Mouse (Mus musculus) hindbrain, embryonic 16.5 days (tissue): ENCODE measurements around the gene Olfr1128. TPM values are rescaled to one million over a fixed set of nuclear protein-coding genes. Genes with fewer than 3 reads are reported as not detected.
A peak's percentile ranks its signal among the peaks of the same experiment; 100 is the strongest.
"Not testable (repeated sequence)": the region's sequence is repeated elsewhere in the genome, so short reads cannot be mapped to it uniquely, and the experiment has no call there.

Experiments
- ATAC-seq: fragments of 200-750 bp; cut with Nextera tagmentation; 2 replicates; pipeline ENCODE4 v1.8.0; 2017; ENCODE audit warnings: moderate TSS enrichment, moderate library complexity
- H3K27ac ChIP-seq: fragments of 300-500 bp; sonication (generic); 2 replicates; pipeline ENCODE4 v1.5.1; 2014; ENCODE audit warnings: low read depth, mild to moderate bottlenecking, control low read depth, low read length, moderate library complexity
- H3K27me3 ChIP-seq: fragments of 300-500 bp; sonication (generic); replicated peaks from 2 replicates; pipeline ENCODE4 v1.6.1; 2014; ENCODE audit warnings: low read length; ENCODE audit not compliant: control insufficient read depth, insufficient read depth
- H3K36me3 ChIP-seq: fragments of 300-500 bp; sonication (generic); 2 replicates; pipeline ENCODE4 v1.6.1; 2014; ENCODE audit warnings: mild to moderate bottlenecking, low read length, moderate library complexity, mixed read lengths; ENCODE audit not compliant: control insufficient read depth, insufficient read depth
- H3K4me1 ChIP-seq: fragments of 300-500 bp; sonication (generic); 2 replicates; pipeline ENCODE4 v1.6.1; 2014; ENCODE audit warnings: low read depth, low read length; ENCODE audit not compliant: control insufficient read depth, insufficient read depth
- H3K4me2 ChIP-seq: fragments of 300-500 bp; sonication (generic); 2 replicates; pipeline ENCODE4 v1.6.1; 2014; ENCODE audit warnings: mild to moderate bottlenecking, low read length, control low read depth, moderate library complexity
- H3K4me3 ChIP-seq: fragments of 300-500 bp; sonication (generic); 2 replicates; pipeline ENCODE4 v1.5.1; 2014; ENCODE audit warnings: mild to moderate bottlenecking, low read length, control low read depth, moderate library complexity
- H3K9ac ChIP-seq: fragments of 300-500 bp; sonication (generic); 2 replicates; pipeline ENCODE4 v1.6.1; 2014; ENCODE audit warnings: low read depth, mild to moderate bottlenecking, control low read depth, low read length, moderate library complexity
- H3K9me3 ChIP-seq: fragments of 300-500 bp; sonication (generic); 2 replicates; pipeline ENCODE4 v1.6.1; 2014; ENCODE audit warnings: mild to moderate bottlenecking, low read length, moderate library complexity; ENCODE audit not compliant: control insufficient read depth
- WGBS: fragments of 180-500 bp; shearing (Covaris S2); extraction: QIAGEN DNeasy Blood & Tissue Kit; methylation state at CpG from one replicate; pipeline ENCODE4 v1.1.7; 2014; 5-methylcytosine and 5-hydroxymethylcytosine counted together
- polyA plus RNA-seq: library from polyadenylated mRNA; unstranded; fragments of >200 nt; fragmentation: Nextera tagmentation; extraction: Ambion mirVana; gene quantifications from 2 replicates; pipeline ENCODE4 v1.2.1, GENCODE M21; 2015

Olfr1128 gene
- polyA plus RNA-seq, result not detected in 2 replicates

DNA sequence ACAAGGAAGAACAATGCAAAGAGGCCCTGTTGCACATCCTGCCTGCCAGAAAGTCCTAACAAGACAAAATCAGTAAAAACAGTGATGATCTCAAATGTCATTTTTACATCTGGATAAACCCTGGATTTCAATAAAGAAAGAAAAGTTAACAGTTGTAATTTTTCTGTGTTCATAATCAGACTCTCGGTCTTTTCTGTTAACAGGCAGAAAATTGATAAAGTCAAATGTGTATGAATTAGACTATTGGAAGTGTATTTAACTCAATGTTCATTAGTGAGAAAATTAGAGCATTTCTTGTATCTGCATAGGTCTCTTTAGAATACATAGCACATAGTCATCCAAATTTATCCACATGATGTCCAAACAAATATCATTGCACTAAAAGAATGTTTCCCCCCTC is at the start of gene Olfr1128:
Gene Olfr1128 (minus strand): TSS at position 101 of the 400 bp plus-strand sequence.
- no peak within 1 kb of the TSS for H3K27ac ChIP-seq
- no peaks in the 10 kb centered on the region for H3K27me3 ChIP-seq
- H3K36me3 ChIP-seq, result no peaks in the 10 kb centered on the region
- no peaks in the 10 kb centered on the region for H3K4me1 ChIP-seq
- no peak within 1 kb of the TSS for H3K9ac ChIP-seq
- 95% methylated on average over 1 of the region's 1 CpGs for WGBS
- no peak within 1 kb of the TSS for H3K4me2 ChIP-seq
- H3K4me3 ChIP-seq, result no peak within 1 kb of the TSS
- H3K9me3 ChIP-seq, result no peaks in the 10 kb centered on the region
- no peak for ATAC-seq

- H3K36me3 ChIP-seq, H3K4me2 ChIP-seq, H3K9me3 ChIP-seq, ATAC-seq, H3K4me1 ChIP-seq, H3K4me3 ChIP-seq, H3K27me3 ChIP-seq, H3K9ac ChIP-seq, H3K27ac ChIP-seq: not testable (repeated sequence)
- WGBS, result 84% methylated on average over 1 of the region's 1 CpGs
These were observed 28.3 kb upstream of the Olfr1128 start, which contains the start of gene Olfr1129 for GRCm38 (mm10) chr2:87573602-87574001. Gene Olfr1129 (plus strand): TSS chr2:87573902.

GRCm38 (mm10) chr2:87534826-87535225 is 10.5 kb downstream of the Olfr1128 start:
- Histone ChIP-seq H3K27me3 (no peaks in the 10 kb centered on the region), H3K27ac (no peak overlapping the region), H3K4me3 (no peak overlapping the region), H3K4me1 (no peaks in the 10 kb centered on the region), H3K36me3 (no peaks in the 10 kb centered on the region), H3K9me3 (no peaks in the 10 kb centered on the region), H3K9ac (no peak overlapping the region), H3K4me2 (no peak overlapping the region)
- no peak for ATAC-seq
- 65% methylated on average over 2 of the region's 2 CpGs for WGBS

GRCm38 (mm10) chr2:87531496-87531895 is 13.8 kb downstream of the Olfr1128 start, which contains the start of gene Olfr153:
Gene Olfr153 (plus strand): TSS chr2:87531796.
- H3K27me3 ChIP-seq, result no peaks in the 10 kb centered on the region
- no peak for ATAC-seq
- H3K36me3 ChIP-seq, result no peaks in the 10 kb centered on the region
- H3K27ac ChIP-seq, result no peak within 1 kb of the TSS
- H3K4me3 ChIP-seq, result no peak within 1 kb of the TSS
- no peak within 1 kb of the TSS for H3K9ac ChIP-seq
- no peaks in the 10 kb centered on the region for H3K4me1 ChIP-seq
- H3K4me2 ChIP-seq, result no peak within 1 kb of the TSS
- H3K9me3 ChIP-seq, result no peaks in the 10 kb centered on the region

DNA sequence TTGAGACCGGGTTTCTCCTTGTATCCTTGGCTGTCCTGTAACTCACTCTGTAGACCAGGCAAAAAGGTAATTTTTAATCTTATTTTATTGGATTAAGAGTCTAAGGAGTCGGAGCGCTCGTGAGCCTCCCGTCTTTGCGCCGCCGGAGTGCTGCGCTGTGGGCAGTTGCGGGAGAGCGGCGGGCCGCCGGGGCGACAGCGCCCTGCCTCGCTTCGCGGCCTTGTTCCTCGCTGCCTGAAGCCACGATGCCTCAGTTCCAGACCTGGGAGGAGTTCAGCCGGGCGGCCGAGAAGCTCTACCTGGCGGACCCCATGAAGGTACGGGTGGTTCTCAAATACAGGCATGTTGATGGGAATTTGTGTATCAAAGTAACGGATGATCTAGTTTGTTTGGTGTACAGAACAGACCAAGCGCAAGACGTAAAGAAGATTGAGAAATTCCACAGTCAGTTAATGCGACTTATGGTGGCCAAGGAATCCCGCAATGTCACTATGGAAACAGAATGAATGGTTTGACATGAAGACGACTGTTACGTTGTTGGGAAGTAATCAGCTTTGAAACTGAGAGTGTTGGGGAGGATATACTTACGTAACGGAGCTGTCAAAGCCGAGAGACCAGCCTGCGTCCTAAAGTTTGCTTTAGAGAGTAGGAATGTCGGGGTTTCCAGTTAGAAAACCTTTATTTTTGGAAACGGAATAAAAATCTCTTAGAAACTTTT is 19.3 kb downstream of the Olfr1128 start:
- H3K9ac ChIP-seq, result 0 out of 2 replicates have a peak overlapping the region, but pooled peaks have one; percentile 36
- peak; percentile 85 for ATAC-seq

DNA sequence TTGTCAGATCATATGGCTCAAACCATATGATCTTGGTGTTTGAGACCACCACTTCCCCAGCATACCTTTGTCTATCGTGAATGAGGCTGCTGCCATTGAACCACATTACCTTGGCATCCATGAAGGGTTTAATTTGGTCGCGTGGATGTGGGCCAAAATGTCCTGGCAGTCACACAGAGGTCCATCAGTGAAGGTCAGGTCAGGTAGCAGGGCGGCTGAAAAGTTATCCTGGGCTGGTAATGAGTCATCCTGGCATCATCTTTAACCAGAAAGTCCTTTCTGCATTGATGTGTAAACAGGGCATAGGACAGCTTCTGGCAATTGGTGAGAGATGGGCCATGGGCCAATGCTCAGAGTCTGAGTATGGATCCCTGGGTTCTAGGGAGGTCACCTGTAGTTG is 24.7 kb downstream of the Olfr1128 start:
- H3K9me3 ChIP-seq, result 0 out of 2 replicates have a peak, but pooled peaks cover 4% of the 10 kb centered on the region
- H3K4me3 ChIP-seq, result no peak overlapping the region
- H3K9ac ChIP-seq, result no peak overlapping the region
- H3K4me1 ChIP-seq, result no peaks in the 10 kb centered on the region
- WGBS, result 85% methylated on average over 4 of the region's 4 CpGs
- no peaks in the 10 kb centered on the region for H3K27me3 ChIP-seq
- H3K27ac ChIP-seq, result no peak overlapping the region
- H3K4me2 ChIP-seq, result no peak overlapping the region
- ATAC-seq, result no peak
- H3K36me3 ChIP-seq, result no peaks in the 10 kb centered on the region

More for the DNA sequence above, 19.3 kb downstream of the Olfr1128 start:
- H3K9me3 ChIP-seq, H3K36me3 ChIP-seq, H3K4me1 ChIP-seq, H3K27me3 ChIP-seq, H3K27ac ChIP-seq: not testable (repeated sequence)
- WGBS, result 25% methylated on average over 38 of the region's 39 CpGs
- peak overlapping the region; percentile 32 for H3K4me3 ChIP-seq
- peak overlapping the region; percentile 52 for H3K4me2 ChIP-seq

DNA sequence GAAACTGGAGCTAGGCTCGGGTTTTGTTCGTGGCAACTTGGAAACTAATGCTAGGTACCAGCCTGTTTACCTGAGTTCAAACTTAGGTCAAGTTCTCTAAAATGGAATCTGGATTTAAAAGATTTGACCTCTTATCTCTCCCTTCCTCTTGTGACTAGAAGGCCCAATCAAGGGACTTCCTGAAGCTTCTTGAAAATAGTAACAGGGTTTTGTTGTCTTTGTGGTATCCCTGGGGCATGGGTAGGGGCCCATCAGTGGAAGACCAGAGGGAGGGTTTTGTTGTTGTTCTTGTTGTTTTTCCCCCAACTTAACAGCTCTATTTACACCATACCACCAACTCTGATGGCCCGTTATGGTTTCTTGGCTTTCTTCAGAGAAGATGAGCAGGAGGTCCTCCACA is 28.8 kb downstream of the Olfr1128 start:
- 91% methylated on average over 3 of the region's 3 CpGs for WGBS
- no peaks in the 10 kb centered on the region for H3K4me1 ChIP-seq
- H3K4me2 ChIP-seq, result no peak overlapping the region

DNA sequence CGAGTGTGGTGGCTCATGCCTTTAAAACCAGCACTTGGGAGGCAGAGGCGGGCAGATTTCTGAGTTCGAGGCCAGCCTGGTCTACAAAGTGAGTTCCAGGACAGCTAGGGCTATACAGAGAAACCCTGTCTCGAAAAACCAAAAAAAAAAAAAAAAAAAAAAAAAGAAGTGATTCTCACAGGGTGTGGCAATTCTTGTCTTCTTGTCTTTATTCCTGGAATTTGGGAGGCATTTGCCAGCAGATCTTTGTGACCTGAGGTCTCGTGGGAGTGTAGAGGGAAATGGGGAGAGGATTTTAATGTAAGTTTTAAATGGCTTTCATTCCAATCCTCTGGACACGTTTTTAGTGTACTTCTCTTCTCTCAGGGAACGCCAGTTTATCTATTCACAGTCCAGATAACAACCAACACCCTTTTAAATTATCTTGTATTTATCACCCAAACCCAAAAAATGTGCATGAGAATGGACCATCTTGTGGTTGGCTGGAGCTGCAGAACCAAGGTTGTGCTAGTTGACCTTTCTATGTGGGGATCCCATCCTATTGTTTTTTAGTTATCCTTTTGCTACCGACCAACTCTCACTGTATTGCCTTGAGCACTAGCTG is 29.8 kb downstream of the Olfr1128 start:
- H3K4me1 ChIP-seq, result no peaks in the 10 kb centered on the region
- no peaks in the 10 kb centered on the region for H3K27me3 ChIP-seq
- 81% methylated on average over 7 of the region's 8 CpGs for whole genome bisulfite sequencing
- no peak for ATAC-seq
- no peak overlapping the region for H3K4me3 ChIP-seq
- H3K4me2 ChIP-seq, result no peak overlapping the region
- no peaks in the 10 kb centered on the region for H3K36me3 ChIP-seq
- H3K9ac ChIP-seq, result no peak overlapping the region
- H3K9me3 ChIP-seq, result 0 out of 2 replicates have a peak, but pooled peaks cover 4% of the 10 kb centered on the region
- H3K27ac ChIP-seq, result no peak overlapping the region

More for the DNA sequence above, 28.8 kb downstream of the Olfr1128 start:
- no peaks in the 10 kb centered on the region for H3K27me3 ChIP-seq
- H3K9me3 ChIP-seq, result 0 out of 2 replicates have a peak, but pooled peaks cover 4% of the 10 kb centered on the region
- no peaks in the 10 kb centered on the region for H3K36me3 ChIP-seq
- H3K4me3 ChIP-seq, result no peak overlapping the region
- ATAC-seq, result no peak
- H3K27ac ChIP-seq, result no peak overlapping the region
- no peak overlapping the region for H3K9ac ChIP-seq

- 0 out of 2 replicates have a peak, but pooled peaks cover 4% of the 10 kb centered on the region for H3K9me3 ChIP-seq
- H3K4me1 ChIP-seq, result no peaks in the 10 kb centered on the region
- ATAC-seq, result no peak
- H3K9ac ChIP-seq, result no peak overlapping the region
- H3K27ac ChIP-seq, result no peak overlapping the region
- H3K36me3 ChIP-seq, result no peaks in the 10 kb centered on the region
- H3K27me3 ChIP-seq, result no peaks in the 10 kb centered on the region
- H3K4me2 ChIP-seq, result no peak overlapping the region
- H3K4me3 ChIP-seq, result no peak overlapping the region
- WGBS, result 91% methylated on average over 2 of the region's 2 CpGs
These were observed 30.3 kb downstream of the Olfr1128 start for GRCm38 (mm10) chr2:87515046-87515445.
